Mouse (Mus musculus): ENCODE results near the gene Vmn2r91.
"Not testable (repeated sequence)": the region's sequence is repeated elsewhere in the genome, so short reads cannot be mapped to it uniquely, and the experiment has no call there.

The Vmn2r91 gene
- long read RNA-seq, experiment 1, result 0 reads
- long read RNA-seq, experiment 2, result 0 reads

DNA sequence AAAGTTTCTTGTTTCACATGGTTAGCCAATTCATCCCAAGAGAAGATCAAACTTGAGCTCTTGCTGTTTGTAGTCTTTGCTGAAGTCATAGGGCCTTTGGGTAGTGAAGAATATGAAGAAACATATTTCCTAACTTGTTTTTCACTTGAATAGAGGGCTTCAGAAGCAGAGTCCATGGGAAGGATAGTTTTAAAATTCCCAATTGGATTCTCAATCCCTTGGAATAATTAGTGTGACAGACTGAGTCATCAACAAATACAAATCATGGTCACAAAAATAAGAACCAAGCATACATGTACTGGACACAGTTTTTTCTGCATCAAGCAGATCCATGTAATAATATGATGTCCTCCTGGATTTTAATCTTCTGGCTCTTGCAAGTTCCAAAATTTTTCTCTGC is at the start of gene Vmn2r91:
Gene Vmn2r91, plus strand, starts transcription at position 301 of the 400 bp plus-strand sequence.
- intact Hi-C loops (cut with DNase I), result not testable (repeated sequence)

DNA sequence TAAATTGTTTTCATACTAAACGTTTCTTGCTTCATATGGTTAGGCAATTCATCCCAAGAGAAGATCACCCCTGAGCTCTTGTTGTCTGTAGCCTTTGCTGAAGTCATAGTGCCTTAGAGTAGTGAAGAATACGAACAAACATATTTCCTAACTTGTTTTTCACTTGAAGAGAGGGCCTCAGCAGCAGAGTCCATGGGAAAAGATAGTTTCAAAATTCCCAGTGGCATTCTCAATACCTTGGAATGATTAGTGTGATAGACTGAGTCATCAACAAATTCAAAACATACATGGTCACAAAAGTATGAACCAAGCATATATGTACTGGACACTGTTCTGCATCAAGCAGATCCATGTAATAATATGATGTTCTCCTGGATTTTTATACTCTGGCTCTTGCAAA is 35.7 kb upstream of the Vmn2r91 start, which contains the start of gene Vmn2r124:
Gene Vmn2r124, plus strand, starts transcription at position 301 of the 400 bp plus-strand sequence.
- intact Hi-C loops (cut with DNase I), result no loop called here

DNA sequence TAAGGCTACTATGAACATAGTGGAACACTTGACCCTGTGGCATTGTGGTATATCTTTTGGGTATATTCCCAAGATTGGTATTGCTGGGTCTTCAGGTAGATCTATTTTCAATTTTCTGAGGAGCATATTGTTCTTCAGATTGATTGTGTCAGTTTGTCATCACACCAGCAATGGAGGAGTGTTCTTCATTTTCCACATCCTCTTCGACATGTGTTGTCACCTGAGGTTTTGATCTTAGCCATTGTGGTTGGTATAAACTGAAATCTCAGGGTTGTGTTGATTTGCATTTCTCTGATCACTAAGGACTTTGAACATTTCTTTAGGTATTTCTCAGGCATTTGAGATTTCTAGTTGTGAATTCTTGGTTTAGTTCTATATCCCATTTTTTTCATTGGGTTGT is 10.8 kb downstream of the Vmn2r91 start:
- intact Hi-C loops (cut with DNase I), result not testable (repeated sequence)

DNA sequence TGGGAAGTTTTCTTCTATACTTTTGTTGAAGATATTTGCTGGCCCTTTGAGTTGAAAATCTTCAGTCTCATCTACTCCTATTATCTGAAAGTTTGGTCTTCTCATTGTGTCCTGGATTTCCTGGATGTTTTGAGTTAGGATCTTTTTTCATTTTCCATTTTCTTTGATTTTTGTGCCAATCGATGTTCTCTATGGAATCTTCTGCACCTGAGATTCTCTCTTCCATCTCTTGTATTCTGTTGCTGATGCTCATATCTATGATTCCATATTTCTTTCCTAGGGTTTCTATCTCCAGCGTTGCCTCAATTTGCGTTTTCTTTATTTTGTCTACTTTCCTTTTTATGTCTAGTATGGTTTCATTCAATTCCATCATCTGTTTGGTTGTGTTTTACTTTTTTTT is 17.4 kb downstream of the Vmn2r91 start:
- intact Hi-C loops (cut with DNase I), result loop anchor here (5.0 kb wide), 1 partner anchor 70 kb away; no protein-coding TSS in a partner anchor

DNA sequence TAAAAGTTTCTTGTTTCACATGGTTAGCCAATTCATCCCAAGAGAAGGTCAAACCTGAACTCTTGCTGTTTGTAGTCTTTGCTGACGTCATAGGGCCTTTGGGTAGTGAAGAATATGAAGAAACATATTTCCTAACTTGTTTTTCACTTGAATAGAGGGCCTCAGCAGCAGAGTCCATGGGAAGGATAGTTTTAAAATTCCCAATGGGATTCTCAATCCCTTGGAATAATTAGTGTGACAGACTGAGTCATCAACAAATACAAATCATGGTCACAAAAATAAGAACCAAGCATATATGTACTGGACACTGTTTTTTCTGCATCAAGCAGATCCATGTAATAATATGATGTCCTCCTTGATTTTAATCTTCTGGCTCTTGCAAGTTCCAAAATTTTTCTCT is 66.8 kb downstream of the Vmn2r91 start, which contains the start of gene Vmn2r92:
Gene Vmn2r92, plus strand, starts transcription at position 301 of the 400 bp plus-strand sequence.
- intact Hi-C loops (cut with DNase I), result not testable (repeated sequence)

DNA sequence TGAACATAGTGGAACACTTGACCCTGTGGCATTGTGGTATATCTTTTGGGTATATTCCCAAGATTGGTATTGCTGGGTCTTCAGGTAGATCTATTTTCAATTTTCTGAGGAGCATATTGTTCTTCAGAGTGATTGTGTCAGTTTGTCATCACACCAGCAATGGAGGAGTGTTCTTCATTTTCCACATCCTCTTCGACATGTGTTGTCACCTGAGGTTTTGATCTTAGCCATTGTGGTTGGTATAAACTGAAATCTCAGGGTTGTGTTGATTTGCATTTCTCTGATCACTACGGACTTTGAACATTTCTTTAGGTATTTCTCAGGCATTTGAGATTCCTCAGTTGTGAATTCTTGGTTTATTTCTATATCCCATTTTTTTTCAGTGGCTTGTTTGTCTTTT is 76.4 kb downstream of the Vmn2r91 start:
- intact Hi-C loops (cut with DNase I), result not testable (repeated sequence)
